Mouse (Mus musculus) frontal cortex, postnatal 10 days (tissue): Measurements from ENCODE around the gene Gm28043.
A peak's percentile ranks its signal among the peaks of the same experiment; 100 is the strongest.
"Not testable (repeated sequence)": the region's sequence is repeated elsewhere in the genome, so short reads cannot be mapped to it uniquely, and the experiment has no call there.

Experiments used
- DNase-seq, 2 experiments: peaks; one replicate each; pipeline ENCODE4 v3.0.0; 2022; ENCODE audit warnings: low spot score in 2 of 2, mixed read lengths in 1 of 2

Gm28043 gene

DNA sequence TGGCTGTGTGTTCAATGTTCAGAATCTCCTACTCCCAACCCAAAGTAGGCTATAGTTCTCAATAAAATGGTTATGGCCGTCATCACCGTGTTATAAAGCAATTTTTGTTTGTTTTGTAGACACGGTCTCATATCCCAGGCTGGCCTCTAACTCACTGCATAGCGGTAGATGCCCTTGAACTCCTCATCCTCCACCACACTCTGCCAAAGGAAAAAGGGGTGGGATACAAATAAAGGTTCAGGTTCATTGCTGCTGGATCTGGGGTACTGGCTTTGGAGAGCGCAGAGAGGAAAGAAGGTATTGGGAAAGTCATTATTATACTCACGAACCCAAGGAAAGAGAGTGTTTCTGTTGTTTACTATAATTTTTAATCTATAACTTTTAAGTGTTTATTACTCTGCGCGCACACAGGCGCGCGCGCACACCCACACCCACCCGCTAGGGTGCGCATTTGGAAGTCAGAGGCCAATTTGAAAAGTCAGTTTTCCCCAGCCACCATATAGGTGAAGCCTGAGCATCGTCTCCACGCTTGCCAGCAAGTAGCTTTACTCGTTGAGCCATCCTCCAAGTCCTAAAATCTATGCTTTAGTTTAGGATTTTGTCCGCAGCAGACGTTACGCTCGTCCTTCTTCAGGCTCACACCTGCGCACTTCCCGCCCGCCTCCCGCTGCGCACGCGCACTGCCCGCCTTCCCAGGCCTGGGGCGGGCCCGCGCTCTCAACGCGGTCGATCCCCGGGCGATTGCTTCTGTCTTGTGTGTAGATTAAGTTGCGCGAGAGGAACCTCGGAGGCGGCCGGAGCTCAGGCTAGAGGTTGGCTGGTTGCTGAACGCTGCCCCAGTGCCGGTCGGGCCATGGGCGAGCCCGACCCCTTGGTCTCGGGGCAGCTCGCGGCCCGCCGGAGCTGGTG lies at the start of gene Gm28043, which contains the start of gene Rnf8:
Gene Gm28043, plus strand, starts transcription at position 762 of the 909 bp plus-strand sequence.
Gene Rnf8, plus strand, starts transcription at position 676 of the 909 bp plus-strand sequence.
- peak; percentile 89 to 93 for DNase-seq

DNA sequence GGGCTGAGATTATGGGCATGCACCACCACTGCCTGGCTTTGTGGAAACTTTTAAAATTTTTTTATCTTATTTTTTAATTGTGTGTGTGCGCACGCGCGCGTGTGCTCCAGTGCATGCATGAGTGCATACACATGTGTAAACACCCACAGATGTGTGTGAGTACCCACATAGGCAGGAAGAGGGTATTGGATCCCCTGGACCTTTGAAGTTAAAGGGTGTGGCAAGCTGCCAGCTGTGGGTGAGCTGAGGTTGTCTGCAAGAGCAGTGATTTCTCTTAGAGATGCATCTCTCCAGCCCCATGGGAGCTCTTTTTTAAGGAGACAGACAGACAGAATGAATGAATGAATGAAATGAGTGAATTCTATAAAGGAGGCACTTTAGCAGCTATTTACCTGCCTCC lies 49.2 kb upstream of the Gm28043 start:
- DNase-seq = no peak

DNA sequence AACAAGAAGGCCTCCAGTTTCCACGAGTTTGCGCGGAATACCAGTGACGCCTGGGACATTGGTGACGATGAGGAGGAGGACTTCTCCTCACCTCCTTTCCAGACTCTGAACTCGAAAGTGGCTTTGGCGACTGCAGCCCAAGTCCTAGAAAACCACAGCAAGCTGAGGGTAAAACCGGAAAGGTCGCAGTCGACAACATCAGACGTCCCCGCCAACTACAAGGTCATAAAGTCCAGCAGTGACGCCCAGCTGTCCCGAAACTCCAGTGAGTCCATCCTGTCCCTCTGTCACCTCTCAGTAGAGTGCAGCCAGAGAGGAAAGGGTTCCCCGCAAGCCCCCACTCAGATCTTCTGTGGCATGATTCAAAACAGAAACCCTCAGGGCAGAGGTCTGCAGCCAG lies 46.2 kb upstream of the Gm28043 start:
- no peak for DNase-seq

DNA sequence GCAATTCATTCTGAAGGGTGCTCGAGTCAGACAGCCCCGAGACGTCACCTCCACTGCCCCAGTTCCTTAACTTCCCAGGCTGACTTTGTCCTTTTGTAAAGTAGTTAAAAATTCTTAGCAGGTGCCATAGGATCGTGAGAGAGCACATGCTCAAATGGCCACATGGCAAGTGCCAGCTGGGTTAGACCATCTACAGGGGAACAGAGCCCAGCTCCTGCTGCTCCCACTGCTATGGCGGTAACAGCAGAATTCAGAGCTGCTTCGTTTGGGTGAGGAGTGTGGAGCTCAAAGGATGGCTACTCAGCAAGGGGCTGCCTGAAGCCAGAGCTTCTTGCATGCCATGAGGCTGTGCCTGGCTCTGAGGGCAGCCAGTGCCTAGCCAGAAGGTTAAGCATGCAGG lies 44.8 kb upstream of the Gm28043 start:
- DNase-seq = no peak

DNA sequence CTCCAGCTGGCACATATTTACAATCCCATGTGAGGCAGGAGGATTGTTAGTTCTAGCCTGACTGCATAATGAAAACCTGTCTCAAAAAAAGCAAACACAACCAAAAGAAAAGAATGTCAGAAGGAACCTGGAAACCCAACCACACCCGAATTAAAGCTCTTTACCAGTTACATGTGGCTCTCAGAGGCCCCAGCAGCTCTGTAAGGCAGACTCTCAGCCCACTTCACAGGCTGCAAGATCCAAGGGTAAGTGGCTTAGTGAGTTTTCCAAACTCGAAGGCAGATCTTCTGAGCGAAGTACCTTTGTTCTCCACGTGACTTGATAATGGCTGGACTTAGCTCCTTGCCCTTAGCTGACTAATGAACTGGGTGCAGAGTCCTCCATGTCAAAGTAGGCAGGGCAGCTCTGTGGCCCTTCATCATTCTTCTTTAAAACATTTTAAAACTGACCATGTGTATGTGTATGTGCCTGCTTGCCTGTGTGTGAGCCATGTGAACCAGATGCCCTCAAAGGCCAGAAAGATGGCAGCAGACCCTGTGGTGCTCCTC lies 35.0 kb upstream of the Gm28043 start:
- no peak for DNase-seq

DNA sequence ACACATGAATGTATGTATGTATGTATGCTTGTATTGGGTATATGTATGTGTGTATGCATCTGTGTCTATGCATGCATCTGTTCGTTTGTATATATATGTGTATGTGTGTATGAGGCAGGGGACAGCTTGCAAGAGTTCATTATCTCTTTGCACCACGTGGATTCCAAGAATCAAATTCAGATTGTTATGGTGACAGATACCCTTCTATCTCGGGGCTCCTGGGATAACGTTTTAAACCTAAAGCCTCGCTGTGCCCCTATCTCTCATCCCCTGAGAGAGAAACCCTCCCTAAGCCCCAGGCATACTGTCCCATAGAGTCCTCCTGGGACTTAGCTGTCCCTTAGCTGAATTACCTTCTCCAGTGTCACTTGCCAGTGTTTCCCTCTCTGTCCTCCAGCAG lies 31.1 kb upstream of the Gm28043 start:
- no peak for DNase-seq

DNA sequence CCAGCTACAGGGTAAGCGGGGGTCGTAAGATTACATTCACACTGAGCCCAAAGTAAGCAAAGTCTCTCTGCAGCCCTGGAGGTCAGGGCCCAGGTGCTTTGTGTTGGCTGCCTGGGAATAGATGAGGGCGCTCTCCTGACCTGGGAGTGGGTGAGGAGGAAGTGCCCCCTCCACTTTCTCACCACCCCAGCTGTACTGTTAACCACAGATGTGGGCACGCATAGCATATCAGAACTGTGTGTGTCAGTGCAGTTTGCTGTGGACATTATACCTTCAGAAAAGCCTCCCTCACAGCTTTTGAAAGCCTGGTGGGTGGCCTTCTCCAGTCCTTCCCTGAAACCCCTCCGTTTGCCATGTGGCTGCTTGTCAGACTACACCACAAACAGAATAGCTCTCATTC lies 30.4 kb upstream of the Gm28043 start:
- DNase-seq = no peak

DNA sequence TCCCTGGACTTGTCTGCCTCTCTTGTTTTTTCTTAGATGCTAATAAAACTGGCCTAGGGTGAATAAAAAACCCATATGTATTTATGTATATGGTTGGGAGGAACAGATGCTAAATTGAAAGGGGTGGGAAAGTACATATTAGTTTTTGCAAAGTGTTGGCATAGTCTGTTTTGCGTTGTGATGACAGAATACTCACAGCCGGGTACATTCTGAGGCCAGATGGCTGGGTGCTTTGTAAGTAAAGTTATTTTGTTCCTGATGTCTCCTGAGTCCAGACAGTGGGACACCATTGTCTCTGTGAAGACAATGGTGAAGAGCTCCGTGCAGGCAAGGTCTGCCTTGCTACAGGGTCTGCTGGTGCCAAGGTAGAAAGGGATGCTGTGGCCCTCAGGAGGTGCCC lies 29.9 kb upstream of the Gm28043 start:
- no peak for DNase-seq

DNA sequence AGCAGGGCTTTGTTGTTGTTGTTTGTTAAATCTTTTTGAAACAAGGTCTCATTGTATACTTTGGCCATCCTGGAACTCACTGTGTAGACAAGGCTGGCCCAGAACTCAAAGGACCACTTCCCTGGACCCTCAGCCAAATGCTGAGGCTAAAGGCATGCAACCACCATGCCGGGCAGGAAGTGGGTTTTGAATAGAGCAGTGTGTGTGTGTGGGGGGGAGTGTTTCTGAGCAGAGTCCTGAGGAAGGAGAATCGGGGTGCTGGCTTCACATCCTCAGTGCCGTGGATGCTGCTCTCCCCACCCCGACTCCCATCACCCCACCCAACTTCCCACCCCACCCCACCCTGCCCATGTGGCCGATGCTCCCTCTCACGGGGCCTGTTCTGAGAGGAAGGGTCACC lies 29.2 kb upstream of the Gm28043 start:
- DNase-seq = no peak

DNA sequence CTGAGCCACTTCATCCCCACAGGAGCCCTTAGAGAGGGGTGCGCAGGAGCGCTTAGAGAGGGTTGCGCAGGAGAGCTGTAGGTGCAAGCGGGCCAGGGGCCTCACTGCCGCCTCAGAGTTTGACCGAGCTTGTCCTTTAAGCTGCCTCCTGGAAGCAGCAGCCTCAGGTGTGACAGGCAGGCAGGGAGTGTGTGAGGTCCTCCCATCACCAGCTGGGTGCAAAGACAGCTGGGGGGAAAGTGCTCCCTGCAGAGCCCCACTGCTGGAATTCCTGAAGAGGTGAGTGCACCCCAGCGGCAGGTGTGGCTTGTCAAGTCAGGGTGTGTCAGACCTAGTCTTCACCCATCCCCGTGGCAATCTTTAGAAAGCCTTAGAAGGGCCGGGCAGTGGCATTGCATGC lies 27.8 kb upstream of the Gm28043 start:
- no peak for DNase-seq

DNA sequence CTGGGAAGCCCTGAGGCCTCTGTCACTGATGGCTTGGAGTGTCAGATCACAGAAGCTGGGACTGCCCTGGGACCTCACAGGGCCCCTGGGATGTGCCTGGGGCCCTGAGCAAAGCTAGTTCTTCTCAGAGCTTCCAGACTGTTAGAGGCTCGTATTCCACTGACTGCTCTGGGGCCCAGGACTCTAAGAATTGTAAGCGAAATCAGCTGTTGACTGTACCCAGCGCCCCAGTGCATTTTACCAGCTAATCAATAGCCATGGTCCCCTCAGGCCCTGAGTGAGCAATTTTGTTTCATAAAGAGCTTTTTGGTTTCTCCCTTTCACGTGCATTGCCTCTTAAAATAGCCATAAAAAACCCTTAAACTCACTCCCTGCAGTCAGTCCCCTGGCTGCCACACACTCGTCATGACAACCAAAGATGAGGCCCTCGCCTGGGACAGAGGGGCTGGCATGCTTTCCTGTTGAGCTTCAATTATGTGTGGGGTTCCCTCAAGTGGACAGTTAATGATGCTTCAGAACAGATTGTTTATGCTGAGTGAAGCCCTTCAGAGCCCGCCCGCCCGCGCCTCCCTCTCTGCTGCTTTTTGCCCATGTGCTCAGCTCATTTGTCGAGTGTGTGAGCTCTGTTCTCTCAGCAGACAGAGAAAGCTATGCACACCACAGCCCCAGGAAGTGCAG lies 25.3 kb upstream of the Gm28043 start:
- DNase-seq = no peak

DNA sequence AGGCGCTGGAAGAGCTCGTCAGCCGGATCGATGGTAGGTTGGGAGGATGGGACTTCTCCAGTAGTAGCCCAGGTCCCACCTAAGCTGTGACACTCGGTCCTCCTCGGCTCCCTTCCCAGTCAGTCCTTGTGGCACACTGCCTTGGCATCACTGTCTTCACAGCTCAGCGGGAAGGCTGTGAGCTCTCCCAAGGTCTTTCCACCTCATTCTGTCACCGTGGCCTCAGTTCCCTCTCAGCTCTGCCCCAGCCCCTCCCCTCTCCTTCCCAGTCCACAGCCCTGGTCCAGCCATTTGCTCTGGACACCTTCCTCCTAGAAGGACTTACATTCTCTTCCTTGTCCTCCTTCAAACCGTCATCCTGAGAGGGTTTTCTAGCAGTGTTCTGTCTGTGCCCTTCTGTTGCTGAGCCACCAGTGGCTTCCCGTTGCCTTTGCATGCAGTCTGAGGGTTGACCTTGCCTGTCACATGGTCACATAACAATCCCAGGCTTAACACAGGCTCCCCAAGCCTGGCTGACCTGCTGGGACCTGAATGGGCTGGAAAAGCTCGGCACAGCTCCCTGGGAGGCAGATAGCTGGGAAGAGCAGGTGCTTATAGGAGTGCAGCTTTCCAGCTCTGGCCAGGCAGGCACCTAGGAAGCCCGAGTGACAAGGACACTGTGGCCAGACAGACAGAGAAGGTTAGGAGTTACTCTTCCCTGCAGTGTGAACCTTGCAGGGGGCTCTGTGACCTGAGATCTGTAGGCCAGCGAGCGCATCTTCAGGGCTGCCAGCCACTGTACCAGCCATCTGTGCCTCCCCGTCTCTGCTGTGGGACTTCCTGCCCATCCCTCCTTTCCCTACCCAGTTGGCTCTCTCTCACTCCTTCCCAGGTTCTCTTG lies 18.5 kb upstream of the Gm28043 start:
- no peak for DNase-seq

DNA sequence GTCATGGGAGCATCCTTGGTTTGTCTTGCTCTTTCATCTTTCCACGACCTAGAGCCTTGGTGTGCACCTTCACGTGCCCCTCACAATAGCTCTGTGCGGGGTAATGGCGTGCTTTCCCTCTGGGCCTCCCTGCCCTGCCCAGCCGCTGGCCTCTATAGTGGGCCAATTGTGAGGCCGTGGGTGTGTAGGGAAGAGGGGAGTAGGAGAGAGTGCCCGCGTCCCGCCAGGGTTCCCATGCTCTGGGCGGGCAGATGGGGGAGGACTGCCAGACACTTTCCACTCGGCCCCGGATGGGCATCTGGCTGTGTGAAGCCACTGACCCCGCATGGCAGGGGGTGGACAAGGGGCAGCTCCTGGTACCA lies 17.9 kb upstream of the Gm28043 start:
- no peak for DNase-seq

DNA sequence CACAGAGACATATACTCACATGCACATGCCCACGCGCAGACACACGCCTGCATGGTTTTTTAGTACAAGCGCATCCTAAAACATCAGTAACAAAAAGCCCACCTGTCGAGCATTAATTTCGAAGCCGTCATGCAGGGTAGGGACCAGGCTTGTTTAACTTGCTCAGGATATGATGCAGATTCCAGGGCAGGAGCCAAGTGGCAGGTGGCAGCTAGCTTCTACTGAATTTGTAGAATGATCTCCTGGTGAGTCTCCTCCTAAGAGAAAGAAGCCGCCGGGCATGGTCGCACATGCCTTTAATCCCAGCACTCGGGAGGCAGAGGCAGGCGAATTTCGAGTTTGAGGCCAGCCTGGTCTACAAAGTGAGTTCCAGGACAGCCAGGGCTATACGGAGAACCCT lies 15.6 kb upstream of the Gm28043 start:
- DNase-seq = no peak

DNA sequence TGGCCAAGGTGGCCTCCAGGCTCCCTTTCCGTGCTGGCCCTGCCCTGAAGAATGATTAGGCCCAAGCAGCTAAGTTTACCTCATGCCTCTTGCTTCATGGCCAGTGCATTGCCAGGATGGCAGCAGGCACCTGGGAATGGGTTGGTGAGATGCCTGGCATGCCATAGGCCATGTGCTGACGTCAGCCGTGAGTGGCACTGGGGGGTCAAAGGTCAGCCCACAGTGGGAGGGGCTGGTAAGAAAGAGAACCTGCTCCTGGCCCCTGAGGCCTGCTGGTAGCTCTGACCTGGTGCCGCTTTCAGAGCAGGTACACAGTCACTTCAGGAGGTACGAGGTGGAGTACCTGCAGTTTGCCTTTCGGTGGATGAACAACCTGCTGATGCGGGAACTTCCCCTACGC lies 15.1 kb upstream of the Gm28043 start:
- DNase-seq = no peak

DNA sequence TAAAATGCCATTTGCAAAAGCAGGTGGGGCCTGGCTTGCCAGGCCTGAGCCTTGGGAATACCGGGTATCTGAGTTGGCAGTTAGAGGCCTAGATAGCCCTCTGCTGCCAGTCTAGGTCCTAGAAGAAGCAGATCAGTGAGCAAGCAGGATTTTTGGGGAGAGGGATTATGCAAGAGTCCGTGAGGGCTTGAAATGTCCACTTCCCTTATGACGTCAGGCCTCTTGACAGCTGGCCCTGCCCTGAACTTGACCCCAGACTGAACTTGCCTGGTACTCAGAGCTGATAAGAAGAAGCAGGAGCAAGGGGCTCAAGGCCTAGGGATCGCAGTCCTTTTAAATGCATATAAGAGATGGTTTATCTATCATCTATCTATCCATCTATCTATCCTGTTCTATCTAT lies 13.3 kb upstream of the Gm28043 start:
- no peak for DNase-seq

DNA sequence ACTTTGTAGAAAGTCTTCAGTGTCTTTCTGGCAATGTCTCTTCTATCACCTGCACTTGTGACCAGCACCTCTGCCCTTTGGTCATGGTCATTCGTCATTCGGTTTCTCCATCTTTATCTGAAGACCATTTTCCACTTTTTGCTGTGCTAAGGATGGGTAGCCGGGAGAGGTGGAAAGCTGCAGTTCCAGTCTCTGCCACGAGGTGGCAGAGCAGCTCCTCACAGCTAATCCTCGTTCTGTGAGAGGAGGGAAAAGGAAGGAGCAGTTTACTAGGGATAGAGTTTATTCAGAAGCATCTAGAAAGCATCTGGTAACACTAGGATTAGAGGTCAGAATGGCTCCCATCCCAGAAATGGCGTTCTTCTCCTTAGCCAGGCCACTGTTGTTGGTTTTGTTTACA lies 11.4 kb upstream of the Gm28043 start:
- DNase-seq = peak in 1 of 2 experiments; percentile 73

DNA sequence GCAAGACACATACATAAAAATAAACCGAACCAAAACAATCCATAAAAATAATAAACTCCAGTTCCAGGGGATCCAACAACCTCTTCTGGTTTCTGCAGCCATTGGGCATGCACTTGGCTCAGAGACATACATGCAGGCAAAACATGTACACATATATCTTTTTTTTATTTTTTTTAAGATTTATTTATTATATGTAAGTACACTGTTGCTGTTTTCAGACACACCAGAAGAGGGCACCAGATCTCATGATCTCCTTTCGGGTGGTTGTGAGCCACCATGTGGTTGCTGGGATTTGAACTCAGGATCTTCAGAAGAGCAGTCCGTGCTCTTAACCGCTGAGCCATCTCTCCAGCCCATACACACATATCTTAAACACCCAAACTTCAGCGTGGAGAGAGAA lies 1.2 kb upstream of the Gm28043 start:
- not testable (repeated sequence) for DNase-seq

DNA sequence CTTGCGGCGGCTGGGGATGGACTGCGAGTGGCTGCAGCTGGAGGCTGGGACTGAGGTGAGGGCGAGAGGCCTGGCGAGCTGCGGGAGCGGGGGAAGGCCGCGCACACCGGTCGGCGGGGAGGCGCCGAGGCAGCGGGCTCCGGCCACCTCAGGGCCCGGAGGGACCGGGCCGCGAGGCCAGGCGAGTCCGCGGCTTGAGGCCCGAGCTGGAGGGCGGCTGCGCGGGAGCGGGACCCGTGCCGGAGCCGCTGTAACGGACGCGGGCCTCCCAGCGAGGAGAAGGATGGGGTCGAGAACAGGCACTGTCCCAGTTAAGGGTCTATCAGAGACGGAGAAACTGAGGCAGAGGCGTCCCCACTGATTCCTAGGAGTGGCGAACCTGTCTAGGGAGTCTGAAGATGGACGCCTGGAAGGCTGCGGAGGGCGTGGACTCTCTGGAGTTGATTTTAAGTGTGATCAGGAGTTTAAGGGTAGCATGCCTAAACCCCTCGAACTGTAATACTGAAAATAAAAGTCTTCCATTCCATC lies 412 bp downstream of the Gm28043 start:
- no peak for DNase-seq

DNA sequence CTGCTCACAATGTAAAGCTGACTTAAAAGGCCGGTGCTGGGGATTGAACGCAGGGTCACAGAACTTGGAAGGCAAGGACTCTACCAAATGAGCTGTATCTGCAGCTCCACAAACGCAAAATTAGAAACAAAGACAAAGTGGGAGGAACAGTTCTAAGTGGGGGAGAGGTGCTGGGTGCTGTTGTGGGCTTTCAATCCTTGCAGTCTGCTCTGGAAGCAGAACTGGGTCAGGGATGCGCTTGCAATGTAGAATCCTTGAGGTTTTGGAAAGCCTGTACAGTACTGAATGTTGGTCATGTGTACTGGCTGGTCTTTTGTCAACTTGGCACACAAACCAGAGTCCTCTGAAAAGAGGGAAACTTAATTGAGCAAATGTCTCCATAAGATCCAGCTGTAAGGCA lies 940 bp downstream of the Gm28043 start:
- DNase-seq = no peak

DNA sequence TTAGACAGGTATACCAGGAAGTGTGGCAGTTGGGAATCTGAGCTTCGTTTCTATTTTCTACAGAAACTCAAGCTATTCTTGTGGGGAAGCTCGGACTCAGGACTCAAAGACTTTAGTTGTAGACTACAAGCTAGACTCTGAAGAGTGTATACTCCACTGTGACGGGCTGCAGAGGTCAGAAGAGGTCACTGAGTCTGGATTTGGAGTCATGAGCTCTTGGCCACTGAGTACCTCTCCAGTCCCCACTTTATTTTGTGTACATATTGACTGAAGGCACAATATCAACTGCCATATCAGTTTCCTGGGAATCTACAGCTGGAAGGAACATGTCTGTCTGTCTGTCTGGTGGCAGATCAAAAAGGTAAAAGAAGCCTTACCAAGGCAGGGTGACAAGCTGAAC lies 4.6 kb downstream of the Gm28043 start:
- no peak for DNase-seq

DNA sequence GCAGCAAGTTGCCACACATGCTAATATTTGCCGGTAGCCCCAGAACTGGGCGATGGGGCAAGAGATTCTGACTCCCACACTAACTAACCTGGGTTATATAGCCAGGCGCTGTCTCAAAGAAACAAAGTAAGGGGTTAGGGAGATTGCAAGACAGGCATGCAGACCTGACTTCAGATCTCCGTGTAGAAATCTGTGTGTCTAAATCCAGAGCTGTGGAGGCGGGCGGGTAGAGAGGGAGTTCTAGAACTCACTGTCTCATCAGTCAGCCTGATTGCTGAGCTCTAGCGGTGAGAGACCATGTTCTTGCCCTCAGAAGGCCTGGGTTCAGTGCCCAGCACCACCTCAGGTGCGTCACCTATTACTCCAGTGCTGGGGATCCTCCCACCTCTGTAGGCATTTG lies 8.8 kb downstream of the Gm28043 start:
- no peak for DNase-seq
